Mouse (Mus musculus) limb, embryonic 15.5 days (tissue): ENCODE data around the gene Tma7. TPM values are rescaled to one million over a fixed set of nuclear protein-coding genes. Genes with fewer than 3 reads are reported as not detected.

Source experiments
- ATAC-seq: fragments of 200-750 bp; cut with Nextera tagmentation; 2 replicates; pipeline ENCODE4 v1.8.0; 2017; ENCODE audit warnings: low read depth, moderate TSS enrichment; ENCODE audit not compliant: insufficient number of reproducible peaks, low FRiP score, low TSS enrichment
- H3K27ac ChIP-seq: fragments of 300-500 bp; sonication (generic); 2 replicates; pipeline ENCODE4 v1.5.1; 2015; ENCODE audit warnings: moderate library complexity, mild to moderate bottlenecking, inconsistent platforms
- H3K27me3 ChIP-seq: fragments of 300-500 bp; sonication (generic); 2 replicates; pipeline ENCODE4 v1.6.1; 2015; ENCODE audit warnings: inconsistent platforms
- H3K36me3 ChIP-seq: fragments of 300-500 bp; sonication (generic); 2 replicates; pipeline ENCODE4 v1.6.1; 2015; ENCODE audit warnings: inconsistent platforms
- H3K4me1 ChIP-seq: fragments of 300-500 bp; sonication (generic); 2 replicates; pipeline ENCODE4 v1.6.1; 2015; ENCODE audit warnings: inconsistent platforms
- H3K4me2 ChIP-seq: fragments of 300-500 bp; sonication (generic); 2 replicates; pipeline ENCODE4 v1.6.1; 2015; ENCODE audit warnings: mild to moderate bottlenecking, inconsistent platforms
- H3K4me3 ChIP-seq: fragments of 300-500 bp; sonication (generic); 2 replicates; pipeline ENCODE4 v1.5.1; 2015; ENCODE audit warnings: mild to moderate bottlenecking, inconsistent platforms
- H3K9ac ChIP-seq: fragments of 300-500 bp; sonication (generic); 2 replicates; pipeline ENCODE4 v1.6.1; 2015; ENCODE audit warnings: inconsistent platforms
- H3K9me3 ChIP-seq: fragments of 300-500 bp; sonication (generic); 2 replicates; pipeline ENCODE4 v1.6.1; 2016; ENCODE audit warnings: inconsistent platforms
- WGBS: fragments of 180-500 bp; shearing (Covaris S2); methylation state at CpG from one replicate; pipeline ENCODE4 v1.1.7; 2015; 5-methylcytosine and 5-hydroxymethylcytosine counted together
- polyA plus RNA-seq: library from polyadenylated mRNA; unstranded; fragments of >200 nt; fragmentation: Nextera tagmentation; extraction: Ambion mirVana; gene quantifications from 2 replicates; pipeline ENCODE4 v1.2.1, GENCODE M21; 2015

Tma7 gene
- polyA plus RNA-seq, 1 experiment from 2014 or later: 558 TPM

- Histone ChIP-seq H3K4me3 (no peak overlapping the region), H3K9me3 (no peaks in the 10 kb centered on the region), H3K9ac (no peak overlapping the region), H3K4me1 (peaks cover 37% of the 10 kb centered on the region), H3K27me3 (no peaks in the 10 kb centered on the region), H3K36me3 (peaks cover 28% of the 10 kb centered on the region), H3K4me2 (no peak overlapping the region), H3K27ac (0 out of 2 replicates have a peak overlapping the region, but pooled peaks have one; percentile 9)
- 63% methylated on average over 6 of the region's 6 CpGs for WGBS
- ATAC-seq: no peak
These were observed 10.4 kb upstream of the Tma7 start for GRCm38 (mm10) chr9:109092799-109093198.

DNA sequence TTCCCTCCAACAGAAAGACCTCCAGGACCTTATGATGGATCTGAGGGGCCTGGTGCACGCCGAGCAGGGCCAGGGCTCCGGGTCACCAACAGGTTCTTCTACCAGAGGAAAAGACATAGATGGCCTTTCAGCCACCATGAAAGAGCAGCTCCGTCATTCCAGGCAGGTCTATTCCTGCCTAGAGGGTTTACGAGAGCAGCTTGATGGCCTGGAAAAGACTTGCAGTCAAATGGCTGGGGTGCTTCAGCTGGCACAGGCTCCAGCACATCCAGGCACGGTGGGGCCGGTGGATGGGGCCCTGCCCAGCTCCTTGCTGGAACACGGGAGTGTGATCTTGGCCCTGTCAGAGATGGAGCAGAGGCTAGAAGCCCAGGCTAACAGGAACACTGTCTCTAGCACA, 9.4 kb upstream of the Tma7 start:
- Histone ChIP-seq H3K4me2 (no peak overlapping the region), H3K4me3 (no peak overlapping the region), H3K4me1 (peaks cover 27% of the 10 kb centered on the region), H3K27me3 (no peaks in the 10 kb centered on the region), H3K27ac (0 out of 2 replicates have a peak overlapping the region, but pooled peaks have one; percentile 24), H3K9me3 (no peaks in the 10 kb centered on the region), H3K36me3 (peaks cover 28% of the 10 kb centered on the region), H3K9ac (no peak overlapping the region)
- 63% methylated on average over 8 of the region's 8 CpGs for WGBS
- no peak for ATAC-seq

DNA sequence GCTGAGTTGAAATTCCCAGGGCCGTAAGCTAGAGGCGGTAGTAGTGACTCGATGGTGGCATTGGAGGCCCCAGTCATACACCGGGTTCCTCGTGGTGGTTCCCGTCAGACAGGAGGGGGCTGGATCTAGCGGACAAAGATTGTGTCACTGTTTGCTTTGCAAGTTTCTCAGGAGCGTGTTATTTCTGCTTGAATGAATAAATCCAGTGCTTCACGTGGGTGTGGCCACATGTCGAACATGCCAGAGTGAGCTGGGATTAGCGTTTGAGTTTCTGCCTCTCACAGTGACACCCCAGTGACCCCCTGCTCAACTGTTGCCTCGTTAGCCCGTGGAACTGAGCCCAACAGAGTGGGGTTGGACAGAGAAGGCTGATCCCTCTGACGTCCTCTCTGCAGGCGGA, 8.1 kb upstream of the Tma7 start:
- Histone ChIP-seq H3K27ac (no peak overlapping the region), H3K9ac (no peak overlapping the region), H3K36me3 (peaks cover 28% of the 10 kb centered on the region), H3K4me2 (no peak overlapping the region), H3K4me1 (peaks cover 20% of the 10 kb centered on the region), H3K9me3 (no peaks in the 10 kb centered on the region), H3K4me3 (no peak overlapping the region), H3K27me3 (no peaks in the 10 kb centered on the region)
- WGBS: 65% methylated on average over 15 of the region's 15 CpGs
- ATAC-seq: no peak

GRCm38 (mm10) chr9:109087987-109088386, 5.6 kb upstream of the Tma7 start:
- peaks cover 28% of the 10 kb centered on the region for H3K36me3 ChIP-seq
- no peak overlapping the region for H3K4me3 ChIP-seq
- WGBS: 17% methylated on average over 5 of the region's 5 CpGs
- H3K9ac ChIP-seq: peak overlapping the region; percentile 8; the same call in 1 of the 2 replicates
- H3K27ac ChIP-seq: no peak overlapping the region
- peaks cover 10% of the 10 kb centered on the region for H3K4me1 ChIP-seq
- H3K27me3 ChIP-seq: no peaks in the 10 kb centered on the region
- H3K4me2 ChIP-seq: no peak overlapping the region
- ATAC-seq: no peak
- H3K9me3 ChIP-seq: no peaks in the 10 kb centered on the region

- Histone ChIP-seq H3K36me3 (peaks cover 14% of the 10 kb centered on the region; the same call in 1 of the 2 replicates), H3K27me3 (no peaks in the 10 kb centered on the region), H3K27ac (no peak overlapping the region), H3K4me1 (peaks cover 25% of the 10 kb centered on the region), H3K9me3 (no peaks in the 10 kb centered on the region), H3K9ac (no peak overlapping the region), H3K4me3 (no peak overlapping the region), H3K4me2 (no peak overlapping the region)
- no peak for ATAC-seq
- 16% methylated on average over 2 of the region's 2 CpGs for WGBS
These were observed 2.5 kb upstream of the Tma7 start for GRCm38 (mm10) chr9:109084922-109085321.

DNA sequence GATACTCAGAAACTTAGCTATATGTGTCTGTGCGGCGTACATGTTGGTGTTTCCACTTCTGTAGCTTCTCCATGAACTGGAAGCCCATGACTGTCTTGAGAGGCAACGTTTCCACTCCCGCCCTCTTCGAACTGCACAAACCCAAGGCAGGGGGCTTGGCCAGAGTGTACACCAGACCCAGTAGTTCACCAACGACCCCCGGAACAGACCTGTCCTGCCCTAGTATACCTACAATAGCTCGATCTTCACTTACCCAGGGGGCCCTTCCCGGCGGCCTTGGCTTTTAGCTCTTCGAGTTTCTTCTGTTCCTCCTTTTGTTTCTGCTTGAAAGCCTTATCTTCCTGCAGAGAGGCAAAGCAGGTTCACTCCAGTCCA, 651 bp downstream of the Tma7 start:
- H3K36me3 ChIP-seq: peaks cover 24% of the 10 kb centered on the region

DNA sequence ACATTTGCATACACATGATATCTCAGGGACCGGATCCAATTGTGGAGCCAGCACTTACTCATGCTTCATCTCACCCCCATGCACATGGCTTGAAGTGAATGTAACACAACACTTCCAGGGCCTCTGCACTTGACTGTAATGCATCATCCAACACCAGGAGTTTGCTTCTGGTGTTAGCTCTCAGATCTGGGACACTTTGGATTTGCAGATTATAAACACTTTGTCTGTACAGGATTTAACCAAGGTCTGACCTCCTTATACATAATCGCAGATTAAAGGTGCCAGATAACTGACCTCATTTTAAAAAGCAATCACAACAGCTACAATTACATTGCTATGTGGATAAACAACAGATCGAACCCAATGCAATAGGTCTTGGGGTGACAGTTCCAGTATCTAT, 1.9 kb downstream of the Tma7 start:
- Histone ChIP-seq H3K27ac (no peak overlapping the region), H3K27me3 (no peaks in the 10 kb centered on the region), H3K4me2 (no peak overlapping the region), H3K4me3 (no peak overlapping the region), H3K9me3 (no peaks in the 10 kb centered on the region), H3K9ac (no peak overlapping the region), H3K4me1 (peaks cover 20% of the 10 kb centered on the region), H3K36me3 (peaks cover 24% of the 10 kb centered on the region)
- no peak for ATAC-seq
- 93% methylated on average over 3 of the region's 3 CpGs for WGBS

More for the DNA sequence above, 651 bp downstream of the Tma7 start:
- H3K9ac ChIP-seq: peak overlapping the region; percentile 83
- no peak for ATAC-seq
- WGBS: 3% methylated on average over 11 of the region's 11 CpGs
- peaks cover 20% of the 10 kb centered on the region for H3K4me1 ChIP-seq
- H3K9me3 ChIP-seq: no peaks in the 10 kb centered on the region
- H3K4me2 ChIP-seq: peak overlapping the region; percentile 65
- peak overlapping the region; percentile 77 for H3K4me3 ChIP-seq
- H3K27me3 ChIP-seq: no peaks in the 10 kb centered on the region
- H3K27ac ChIP-seq: peak overlapping the region; percentile 81

DNA sequence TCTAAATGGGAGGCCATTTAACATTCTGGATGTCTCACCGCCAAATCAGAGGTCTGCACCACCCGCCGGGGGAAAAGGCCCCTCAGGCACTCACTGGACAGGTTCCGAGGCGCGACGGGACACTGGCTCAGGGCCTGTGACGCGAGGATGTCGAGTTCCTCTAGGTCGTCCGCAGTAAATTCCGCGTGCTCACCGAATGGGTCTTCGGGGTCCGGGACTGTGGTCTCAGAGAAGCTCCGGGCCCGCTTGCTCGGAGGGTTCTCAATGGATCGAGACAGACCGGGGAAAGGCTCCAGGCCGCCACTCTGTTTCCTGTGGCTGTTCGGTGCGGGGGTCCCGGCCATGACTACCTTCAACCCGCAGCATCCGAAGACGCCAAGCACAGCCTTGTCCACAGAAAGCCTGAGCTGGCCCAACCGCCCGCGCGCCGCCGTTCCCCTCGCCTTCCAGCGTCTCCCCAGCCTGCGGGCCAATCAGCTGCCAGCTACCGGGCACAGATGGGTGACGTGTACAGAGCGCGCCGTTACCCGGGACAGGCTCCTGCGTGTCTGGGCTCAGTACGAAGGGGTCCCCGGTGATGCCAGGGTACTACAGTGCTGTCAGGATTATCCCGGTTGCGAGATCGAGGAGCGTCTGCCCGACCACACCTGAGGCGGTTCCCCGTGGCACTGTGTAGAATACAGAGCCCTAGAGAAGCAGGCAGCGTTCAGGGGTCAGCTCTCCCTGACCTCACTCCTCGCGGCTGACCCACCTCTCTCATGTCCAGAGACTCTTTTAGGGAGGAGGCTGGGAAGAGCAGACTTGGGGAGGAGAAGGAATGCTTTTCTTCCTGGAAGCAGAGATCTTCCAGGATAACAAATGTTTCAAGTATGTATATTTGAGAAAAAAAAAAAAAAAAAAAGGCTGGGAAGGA, 8.5 kb downstream of the Tma7 start, which contains the start of gene Atrip:
Atrip (minus strand) TSS at position 464 of the 913 bp plus-strand sequence.
- Histone ChIP-seq H3K27ac (peak within 1 kb of the TSS; percentile 73), H3K4me1 (peaks cover 15% of the 10 kb centered on the region), H3K4me3 (peak within 1 kb of the TSS; percentile 81), H3K4me2 (peak within 1 kb of the TSS; percentile 83), H3K36me3 (peaks cover 38% of the 10 kb centered on the region), H3K9ac (peak within 1 kb of the TSS; percentile 88), H3K9me3 (no peaks in the 10 kb centered on the region), H3K27me3 (no peaks in the 10 kb centered on the region)
- WGBS: under 1% methylated on average over 56 of the region's 57 CpGs
- peak; percentile 95 for ATAC-seq

DNA sequence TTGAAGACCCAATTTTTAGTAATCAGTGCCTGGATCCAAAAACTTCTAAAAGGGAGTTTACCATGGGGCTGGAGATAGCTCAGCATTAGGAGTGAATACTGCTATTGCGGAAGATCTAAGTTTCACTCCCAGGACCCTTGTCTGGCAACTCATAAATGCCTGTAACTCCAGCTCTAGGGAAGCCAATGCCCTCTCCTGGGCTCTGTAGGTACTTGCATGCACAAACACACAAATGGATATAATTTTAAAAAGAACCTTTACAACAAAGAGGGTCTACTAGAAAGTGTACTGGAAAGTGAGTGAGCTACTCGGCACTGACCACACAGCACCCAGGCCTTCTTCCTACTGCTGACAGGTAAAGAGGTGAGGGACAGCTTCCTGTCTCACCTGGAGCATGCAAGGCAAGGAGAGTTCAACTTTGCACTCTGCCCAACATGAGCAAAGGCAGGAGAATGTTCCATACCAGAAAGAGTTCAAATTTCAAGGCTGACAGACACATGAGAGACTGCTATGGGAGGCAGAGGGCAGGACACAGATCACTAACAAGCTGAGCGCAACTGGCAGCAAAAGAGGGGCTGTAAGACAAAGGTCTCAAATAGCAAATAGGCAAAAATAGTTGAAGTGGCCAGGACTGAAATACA, 14.2 kb downstream of the Tma7 start:
- peaks cover 7% of the 10 kb centered on the region for H3K4me1 ChIP-seq
- H3K27me3 ChIP-seq: no peaks in the 10 kb centered on the region
- no peak overlapping the region for H3K27ac ChIP-seq
- H3K4me2 ChIP-seq: no peak overlapping the region
- H3K9ac ChIP-seq: no peak overlapping the region
- no peak for ATAC-seq
- peaks cover 86% of the 10 kb centered on the region for H3K36me3 ChIP-seq
- H3K4me3 ChIP-seq: no peak overlapping the region
- WGBS: 92% methylated on average over 3 of the region's 3 CpGs
- no peaks in the 10 kb centered on the region for H3K9me3 ChIP-seq

DNA sequence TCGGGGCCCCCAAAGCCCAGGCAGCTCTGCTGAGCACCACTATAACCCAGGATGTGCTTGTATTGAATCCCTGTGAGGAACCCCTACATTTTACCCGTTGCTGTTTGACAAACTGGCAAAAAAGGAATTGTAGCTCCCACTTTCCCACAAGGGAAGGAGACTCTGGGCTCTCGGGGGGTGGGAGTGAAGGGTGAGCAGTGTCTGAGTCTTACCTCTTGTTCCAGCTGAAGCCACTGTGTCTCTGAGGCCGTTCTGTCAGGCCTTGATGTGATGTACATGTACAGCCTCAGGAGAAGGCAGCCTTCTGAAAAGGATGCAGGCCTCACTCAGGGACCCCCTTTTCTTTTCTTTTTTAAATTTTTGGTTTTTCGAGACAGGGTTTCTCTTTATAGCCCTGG, 21.5 kb downstream of the Tma7 start:
- ATAC-seq: no peak
- H3K27me3 ChIP-seq: no peaks in the 10 kb centered on the region
- H3K4me1 ChIP-seq: peaks cover 21% of the 10 kb centered on the region
- H3K4me3 ChIP-seq: no peak overlapping the region
- no peak overlapping the region; the same call in 1 of the 2 replicates for H3K27ac ChIP-seq
- peaks cover 80% of the 10 kb centered on the region for H3K36me3 ChIP-seq
- no peak overlapping the region for H3K4me2 ChIP-seq
- H3K9ac ChIP-seq: no peak overlapping the region
- H3K9me3 ChIP-seq: no peaks in the 10 kb centered on the region
- 87% methylated on average over 5 of the region's 5 CpGs for WGBS

DNA sequence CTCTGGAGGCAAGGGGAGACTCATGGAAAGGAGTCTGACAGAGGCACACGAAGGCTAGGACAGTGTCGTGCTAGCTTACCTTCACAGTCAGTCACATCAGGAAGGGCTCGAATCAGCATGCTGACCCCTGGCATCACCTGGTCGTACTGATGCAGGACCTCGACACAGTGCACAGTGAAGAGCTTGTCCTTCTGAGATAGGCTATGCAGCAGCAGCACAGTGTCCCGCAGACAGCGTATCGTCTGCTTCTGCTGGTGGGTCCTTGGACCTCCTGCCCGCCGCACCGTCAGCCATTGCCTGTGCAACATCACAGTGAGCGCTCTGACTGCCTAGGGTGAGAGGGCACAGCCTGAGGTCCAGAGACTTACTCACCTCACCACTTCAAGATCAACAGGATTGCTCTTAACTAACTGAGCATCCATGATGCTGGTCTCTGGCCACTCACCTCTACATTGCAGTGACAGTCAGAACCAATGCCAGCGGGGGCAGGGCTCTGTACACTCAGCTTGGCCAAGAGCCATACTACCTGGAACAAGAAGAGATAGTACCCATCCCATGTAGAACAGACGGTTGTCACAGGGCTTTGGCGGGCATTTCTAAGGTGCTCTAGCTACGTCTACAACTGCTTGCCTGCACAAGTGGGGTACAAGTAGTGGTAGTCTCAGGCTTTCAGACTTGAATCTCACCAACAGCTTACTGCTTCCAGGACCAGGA, 22.0 kb downstream of the Tma7 start:
- Histone ChIP-seq H3K4me3 (no peak overlapping the region), H3K27me3 (no peaks in the 10 kb centered on the region), H3K36me3 (peaks cover 76% of the 10 kb centered on the region), H3K27ac (peak overlapping the region; percentile 89; the same call in 1 of the 2 replicates), H3K4me2 (no peak overlapping the region), H3K9ac (no peak overlapping the region), H3K9me3 (no peaks in the 10 kb centered on the region), H3K4me1 (peaks cover 24% of the 10 kb centered on the region)
- ATAC-seq: no peak
- WGBS: 93% methylated on average over 16 of the region's 16 CpGs
